Mouse (Mus musculus) liver, adult 2 months (tissue): ENCODE data around the gene Mus81. TPM values are rescaled to one million over a fixed set of nuclear protein-coding genes. Genes with fewer than 3 reads are reported as not detected.

Experiments used
- DNase-seq: peaks from one replicate; pipeline ENCODE4 v3.0.0-alpha.2; 2011; ENCODE audit warnings: low read depth, low spot score; ENCODE audit errors: extremely low read depth
- H3K27ac ChIP-seq: fragments of 200-500 bp; replicated peaks from 2 replicates; pipeline ENCODE4 v1.5.1; 2012; ENCODE audit warnings: low read depth, mild to moderate bottlenecking, control low read depth, inconsistent platforms, low read length; ENCODE audit not compliant: insufficient read depth
- H3K27me3 ChIP-seq: fragments of 200-500 bp; 2 replicates; pipeline ENCODE4 v1.6.1; 2012; ENCODE audit warnings: mild to moderate bottlenecking, moderate library complexity, low read length, inconsistent platforms; ENCODE audit not compliant: control insufficient read depth, insufficient read depth
- H3K36me3 ChIP-seq: fragments of 200-500 bp; 2 replicates; pipeline ENCODE4 v1.6.1; 2012; ENCODE audit warnings: low read length, inconsistent platforms; ENCODE audit not compliant: control insufficient read depth, insufficient read depth
- H3K4me1 ChIP-seq: fragments of 200-500 bp; 2 replicates; pipeline ENCODE4 v1.6.1; 2011; ENCODE audit warnings: low read length; ENCODE audit not compliant: control insufficient read depth, insufficient read depth
- H3K4me3 ChIP-seq: fragments of 200-500 bp; 2 replicates; pipeline ENCODE4 v1.5.1; 2011; ENCODE audit warnings: low read depth, mild to moderate bottlenecking, control low read depth, low read length, moderate library complexity; ENCODE audit not compliant: insufficient read depth
- H3K79me2 ChIP-seq: fragments of 200-500 bp; 2 replicates; pipeline ENCODE4 v1.6.1; 2012; ENCODE audit warnings: inconsistent platforms, mild to moderate bottlenecking, low read length, moderate library complexity; ENCODE audit not compliant: control insufficient read depth, insufficient read depth
- H3K9ac ChIP-seq: fragments of 200-500 bp; 2 replicates; pipeline ENCODE4 v1.6.1; 2012; ENCODE audit warnings: low read depth, mild to moderate bottlenecking, control low read depth, inconsistent platforms, low read length
- CTCF ChIP-seq: fragments of 200-500 bp; IDR thresholded peaks from 2 replicates; pipeline ENCODE4 v1.5.1; 2011; ENCODE audit warnings: low read depth, low read length, control low read depth
- POLR2A ChIP-seq: fragments of 200-500 bp; IDR thresholded peaks from 2 replicates; pipeline ENCODE4 v1.6.1; 2011; ENCODE audit warnings: low read length, control low read depth; ENCODE audit not compliant: insufficient read depth; ENCODE audit errors: extremely low read depth
- WGBS: fragments of 180-500 bp; shearing (Covaris S2); methylation state at CpG from one replicate; pipeline ENCODE4 v1.1.7; 2018; 5-methylcytosine and 5-hydroxymethylcytosine counted together
- polyA plus RNA-seq: library from polyadenylated mRNA; depleted of rRNA; stranded (reverse); fragments of >200 nt; gene quantifications from 2 replicates; pipeline ENCODE4 v1.2.3, GENCODE M21; 2012
- total RNA-seq: library from RNA; depleted of rRNA; stranded (reverse); fragments of >200 nt; gene quantifications from 2 replicates; pipeline ENCODE4 v1.2.3, GENCODE M21; 2014

Gene Mus81
- total and polyA plus RNA-seq, 2 experiments = 8.1 to 22.9 TPM

GRCm38 (mm10) chr19:5477004-5477667 lies 11.1 kb downstream of the Mus81 start:
- Histone ChIP-seq H3K36me3 (no peaks in the 10 kb centered on the region), H3K27ac (no peak overlapping the region), H3K9ac (no peak overlapping the region), H3K4me1 (no peaks in the 10 kb centered on the region; the same call in 1 of the 2 replicates), H3K79me2 (no peaks in the 10 kb centered on the region), H3K4me3 (no peak overlapping the region), H3K27me3 (no peaks in the 10 kb centered on the region; the same call in none of the 2 replicates)
- DNase-seq = no peak
- WGBS = 96% methylated on average over 10 of the region's 10 CpGs
- TF ChIP-seq POLR2A (no peak), CTCF (no peak)

- Histone ChIP-seq H3K27me3 (no peaks in the 10 kb centered on the region; the same call in none of the 2 replicates), H3K9ac (peak overlapping the region; percentile 71), H3K79me2 (no peaks in the 10 kb centered on the region), H3K4me1 (no peaks in the 10 kb centered on the region; the same call in 1 of the 2 replicates), H3K4me3 (peak overlapping the region; percentile 58), H3K36me3 (no peaks in the 10 kb centered on the region), H3K27ac (no peak overlapping the region)
- 49% methylated on average over 13 of the region's 13 CpGs for WGBS
- DNase-seq = no peak
- TF ChIP-seq CTCF (no peak), POLR2A (no peak)
These were observed 13.0 kb downstream of the Mus81 start for GRCm38 (mm10) chr19:5475069-5475714.

GRCm38 (mm10) chr19:5474281-5475068 lies 13.7 kb downstream of the Mus81 start:
- Histone ChIP-seq H3K4me1 (no peaks in the 10 kb centered on the region; the same call in 1 of the 2 replicates), H3K9ac (peak overlapping the region; percentile 71), H3K27me3 (no peaks in the 10 kb centered on the region; the same call in none of the 2 replicates), H3K36me3 (no peaks in the 10 kb centered on the region), H3K4me3 (peak overlapping the region; percentile 58), H3K27ac (no peak overlapping the region), H3K79me2 (no peaks in the 10 kb centered on the region)
- no peak for TF ChIP-seq CTCF
- no peak for TF ChIP-seq POLR2A
- 4% methylated on average over 59 of the region's 68 CpGs for WGBS
- no peak for DNase-seq

- no peaks in the 10 kb centered on the region for H3K79me2 ChIP-seq
- no peaks in the 10 kb centered on the region for H3K36me3 ChIP-seq
- peak within 1 kb of the TSS; percentile 71 for H3K9ac ChIP-seq
- DNase-seq = peak; percentile 37
- no peak for TF ChIP-seq CTCF
- no peak for TF ChIP-seq POLR2A
- WGBS = 13% methylated on average over 22 of the region's 22 CpGs
- peak within 1 kb of the TSS; percentile 58 for H3K4me3 ChIP-seq
- no peaks in the 10 kb centered on the region; the same call in none of the 2 replicates for H3K27me3 ChIP-seq
- H3K27ac ChIP-seq = no peak within 1 kb of the TSS
- H3K4me1 ChIP-seq = no peaks in the 10 kb centered on the region; the same call in 1 of the 2 replicates
These were observed 14.5 kb downstream of the Mus81 start, which contains the start of gene Efemp2 for GRCm38 (mm10) chr19:5473720-5474119. Gene Efemp2 (plus strand): TSS chr19:5473954.

GRCm38 (mm10) chr19:5472857-5473256 lies 15.3 kb downstream of the Mus81 start:
- no peaks in the 10 kb centered on the region for H3K36me3 ChIP-seq
- WGBS = 77% methylated on average over 3 of the region's 3 CpGs
- H3K27ac ChIP-seq = no peak overlapping the region
- no peak overlapping the region for H3K4me3 ChIP-seq
- H3K4me1 ChIP-seq = no peaks in the 10 kb centered on the region; the same call in 1 of the 2 replicates
- no peaks in the 10 kb centered on the region; the same call in none of the 2 replicates for H3K27me3 ChIP-seq
- no peak overlapping the region for H3K9ac ChIP-seq
- no peak for DNase-seq
- no peaks in the 10 kb centered on the region for H3K79me2 ChIP-seq
- TF ChIP-seq POLR2A (no peak), CTCF (no peak)
